Mouse (Mus musculus) right cerebral cortex, postnatal 36 days (tissue): Measurements from ENCODE around the gene Serpinb1b.

ENCODE experiments used
- DNase-seq, 2 experiments: peaks; one replicate each; pipeline ENCODE4 v3.0.0; 2022; ENCODE audit warnings: low spot score in 2 of 2, mixed read lengths in 1 of 2

Serpinb1b gene

GRCm38 (mm10) chr13:33091306-33091705 lies 12.9 kb downstream of the Serpinb1b start:
- no peak for DNase-seq

- no peak for DNase-seq
Observed at GRCm38 (mm10) chr13:33095575-33095974, 17.2 kb downstream of the Serpinb1b start.

GRCm38 (mm10) chr13:33105626-33106025 lies 27.3 kb downstream of the Serpinb1b start:
- DNase-seq: no peak

- no peak for DNase-seq
Observed at GRCm38 (mm10) chr13:33113054-33113453, 34.7 kb downstream of the Serpinb1b start.

GRCm38 (mm10) chr13:33137717-33138116 lies 59.3 kb downstream of the Serpinb1b start:
- DNase-seq: peak in 1 of 2 experiments; percentile 2

GRCm38 (mm10) chr13:33141435-33141834 lies 63.1 kb downstream of the Serpinb1b start:
- no peak for DNase-seq
